Mouse (Mus musculus) thymus, postnatal 25 days (tissue): ENCODE measurements around the gene Tdrd6.

Source experiments
- DNase-seq: peaks from one replicate; pipeline ENCODE4 v3.0.0; 2022

Tdrd6 gene

DNA sequence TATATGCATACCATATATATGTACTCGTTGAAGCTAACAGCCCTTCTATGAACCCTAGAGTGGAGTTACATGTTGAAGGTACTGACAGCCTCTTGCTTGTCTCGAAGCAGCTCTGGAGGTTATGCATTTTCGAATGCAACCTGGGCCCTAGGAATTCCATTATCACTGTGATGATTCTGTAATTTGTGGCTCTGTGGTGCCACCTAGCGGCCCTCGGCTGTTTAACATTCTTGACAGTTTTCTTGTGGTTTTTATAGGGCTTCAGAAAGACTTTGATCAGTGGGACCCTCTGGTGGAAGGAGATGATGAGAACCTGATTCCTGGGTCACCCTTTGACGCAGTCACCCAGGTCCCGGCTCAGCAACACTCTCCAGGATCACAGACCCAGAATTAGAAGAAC is 18.5 kb downstream of the Tdrd6 start:
- DNase-seq = peak; percentile 41

DNA sequence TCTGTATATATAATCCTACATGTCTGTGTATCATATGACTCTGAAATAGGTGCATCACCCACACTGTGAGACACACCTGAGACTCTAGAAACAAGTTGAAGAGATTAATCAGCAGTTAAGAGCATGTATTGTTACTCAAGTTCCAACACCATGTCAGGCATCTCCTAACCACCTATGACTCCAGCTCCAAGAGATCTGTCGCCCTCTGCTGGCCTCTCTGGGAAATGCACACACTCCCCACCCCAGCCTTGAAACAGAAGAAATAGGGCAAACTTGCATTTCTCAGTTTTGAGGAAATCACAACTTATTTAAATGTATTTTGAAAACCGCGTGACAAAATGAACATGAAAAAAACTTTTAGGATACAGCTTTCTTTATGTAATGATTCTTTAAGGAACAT is 23.4 kb downstream of the Tdrd6 start:
- DNase-seq = peak; percentile 67

DNA sequence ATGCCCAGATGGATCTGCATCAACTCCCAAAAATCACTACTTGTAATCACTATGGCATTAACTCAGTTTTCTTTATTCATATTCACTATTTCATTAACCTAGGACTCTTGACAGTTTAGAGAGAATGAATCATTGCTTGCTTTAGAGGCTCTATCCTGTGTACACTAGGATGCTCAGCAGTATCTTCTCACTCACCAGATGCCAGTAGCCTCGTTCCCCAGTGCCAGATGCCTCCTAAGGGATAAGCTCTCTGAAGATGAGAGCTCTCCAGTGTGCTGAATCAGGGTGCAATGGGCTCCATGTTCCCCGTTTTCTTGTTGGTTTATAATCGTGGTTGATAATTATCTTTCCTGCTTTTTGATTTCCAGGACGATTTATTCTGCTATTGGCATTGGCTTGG is 31.4 kb downstream of the Tdrd6 start:
- DNase-seq = no peak

DNA sequence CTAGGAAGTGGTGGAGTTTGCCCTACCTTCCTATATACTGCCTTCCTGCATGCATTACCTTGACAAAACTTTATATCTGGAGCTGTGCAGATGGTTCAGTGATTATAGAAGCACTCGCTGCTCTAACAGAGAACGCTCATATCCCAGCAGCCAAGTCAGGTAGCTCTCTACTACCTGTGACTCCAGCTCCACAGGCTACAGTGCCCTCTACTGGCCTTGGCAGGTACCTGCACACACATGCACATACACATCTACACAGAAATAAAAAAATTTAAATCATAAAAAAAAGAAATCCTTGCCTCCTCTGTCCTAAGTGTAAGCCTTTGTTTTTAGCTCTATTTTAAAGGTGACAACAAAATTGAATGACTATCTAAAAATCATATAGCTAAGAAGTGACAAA is 32.4 kb downstream of the Tdrd6 start:
- DNase-seq = no peak

DNA sequence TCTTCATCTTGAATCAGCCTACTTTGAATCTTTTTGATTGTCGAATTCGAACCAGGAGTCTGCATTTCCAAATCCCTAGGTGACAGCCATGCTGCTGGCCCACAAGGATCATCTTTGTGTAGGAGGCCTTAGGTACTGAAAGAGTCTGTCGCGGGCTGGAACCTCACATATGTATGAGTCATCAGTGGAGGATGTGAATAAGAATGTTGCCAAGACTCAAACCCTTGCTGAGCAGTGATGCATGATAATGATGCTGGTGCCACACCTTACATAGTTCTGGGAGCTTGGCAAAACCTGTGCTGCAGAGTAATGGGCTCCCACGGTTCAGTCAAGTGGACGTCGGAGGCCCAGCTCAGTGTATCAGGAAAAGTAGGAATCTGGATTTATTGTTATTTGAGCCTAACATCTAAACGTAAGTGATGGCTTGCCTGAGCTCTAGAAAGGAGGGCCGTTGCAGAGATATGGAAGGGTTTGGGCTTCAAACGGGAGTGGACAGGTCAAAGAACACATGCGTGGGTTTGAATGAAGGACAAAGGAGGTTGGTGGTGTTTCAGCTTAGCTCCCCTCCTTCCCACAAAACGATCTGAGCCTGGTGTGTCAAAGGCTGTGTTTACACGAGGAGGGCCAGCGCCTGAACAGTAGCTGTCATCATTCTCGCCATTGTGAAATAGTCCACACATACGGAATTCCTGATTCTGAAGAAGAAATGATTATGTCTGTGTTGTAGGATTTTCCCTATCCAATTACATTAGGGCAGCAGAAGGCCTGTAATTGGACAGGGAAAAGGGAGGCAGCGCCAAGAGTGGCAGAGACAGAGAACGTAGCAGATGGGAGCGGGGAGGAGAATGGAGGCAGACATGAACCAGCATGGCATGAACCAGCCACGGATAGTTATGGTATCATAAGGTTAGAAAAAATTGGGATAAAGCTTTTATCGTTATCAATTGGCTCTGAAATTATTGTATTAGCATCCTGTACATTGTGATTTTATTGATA is 37.5 kb downstream of the Tdrd6 start:
- no peak for DNase-seq

DNA sequence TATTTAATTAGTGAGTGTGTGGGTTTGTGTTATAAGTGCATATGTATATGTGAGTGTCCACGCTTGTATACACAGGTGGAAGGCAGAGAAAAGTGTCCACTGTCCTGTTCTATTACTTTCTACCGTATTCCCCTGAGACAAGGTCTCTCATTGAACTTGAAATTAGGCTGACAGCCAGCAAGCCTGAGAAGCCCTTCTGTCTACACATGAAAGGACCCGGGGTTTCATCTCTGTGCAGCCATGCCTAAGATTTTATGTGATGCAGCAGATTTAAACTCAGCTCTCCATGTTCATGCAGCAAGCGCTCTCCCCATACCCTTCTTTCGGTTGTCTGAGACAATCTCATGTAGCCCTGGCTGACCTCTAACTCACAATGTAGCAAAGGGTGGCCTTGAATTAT is 39.6 kb downstream of the Tdrd6 start:
- no peak for DNase-seq

DNA sequence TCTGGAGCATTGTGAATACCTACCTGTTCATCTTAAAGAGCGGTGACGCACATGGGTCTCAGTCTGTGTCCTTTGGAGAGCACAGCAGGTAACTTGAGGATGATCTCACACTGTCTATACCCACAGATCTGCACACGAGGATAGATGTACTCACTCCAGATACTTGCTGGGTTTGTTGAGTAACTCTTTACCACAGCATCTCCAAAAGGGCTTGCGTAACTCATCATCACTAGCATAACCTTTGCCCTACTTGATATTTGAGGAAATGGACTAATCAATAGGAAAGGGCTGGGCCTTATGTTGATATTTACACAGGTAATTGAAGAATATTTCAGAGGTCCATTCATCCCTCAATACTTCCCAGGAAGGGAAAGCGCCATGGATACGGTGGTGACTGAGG is 40.3 kb downstream of the Tdrd6 start:
- DNase-seq = no peak

DNA sequence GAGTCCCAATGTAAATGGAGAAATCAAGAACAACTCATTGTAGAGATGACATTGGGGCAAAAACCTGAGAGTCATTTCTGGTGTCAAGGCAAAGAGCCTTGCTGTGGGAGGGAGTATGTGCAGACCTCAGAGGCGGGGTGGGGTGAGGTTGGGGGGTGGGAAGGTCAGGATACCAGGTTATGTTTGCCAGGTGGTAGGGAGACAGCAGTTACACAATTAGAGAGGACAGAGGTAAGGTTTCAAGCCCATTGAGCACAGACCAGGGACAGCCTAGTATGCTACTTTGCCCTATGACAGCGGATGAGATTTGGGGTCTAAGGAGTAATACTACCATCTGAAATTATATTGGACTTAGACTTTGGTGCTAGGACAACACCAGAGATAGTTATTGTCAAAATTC is 42.8 kb downstream of the Tdrd6 start:
- DNase-seq = no peak

DNA sequence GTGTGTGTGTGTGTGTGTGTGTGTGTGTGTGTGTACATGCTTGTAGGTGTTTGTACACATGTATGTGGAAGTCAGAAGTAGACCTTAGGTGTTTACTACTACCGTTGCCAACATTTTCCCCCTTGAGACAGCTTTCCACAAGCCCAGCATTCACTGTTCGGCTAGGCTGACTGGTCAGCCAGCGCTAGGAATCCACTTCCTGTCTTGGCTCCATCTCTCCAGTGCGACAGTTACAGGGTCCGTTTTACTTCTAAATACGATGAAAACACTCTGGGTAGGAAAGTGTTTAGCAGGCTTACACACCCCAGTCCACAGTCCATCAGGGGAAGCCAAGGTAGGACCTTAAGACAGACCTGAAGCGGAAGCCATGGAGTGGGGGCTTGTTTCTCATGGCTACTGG is 45.3 kb downstream of the Tdrd6 start:
- no peak for DNase-seq

DNA sequence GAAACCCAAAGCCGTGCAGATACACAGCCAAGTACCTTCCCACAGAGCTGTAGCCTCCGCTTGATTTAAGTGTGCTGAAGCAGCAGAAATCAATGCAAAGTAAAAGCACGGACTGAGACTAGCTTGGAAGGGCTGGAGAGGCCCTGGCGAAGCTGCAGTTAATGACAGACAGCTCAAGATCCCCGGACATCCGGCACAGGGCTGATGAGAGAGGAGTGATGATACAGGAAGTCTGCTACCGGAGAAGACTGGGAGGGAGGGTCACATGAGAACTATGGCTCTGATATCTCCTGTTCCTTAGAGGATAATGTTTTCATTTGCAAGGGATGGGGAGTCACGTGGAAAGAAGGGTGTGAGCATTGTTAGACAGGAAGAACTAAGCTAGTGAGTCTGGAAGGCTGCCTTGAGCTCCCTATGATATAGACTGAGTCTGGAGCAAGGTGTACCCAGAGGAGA is 49.1 kb downstream of the Tdrd6 start:
- no peak for DNase-seq

DNA sequence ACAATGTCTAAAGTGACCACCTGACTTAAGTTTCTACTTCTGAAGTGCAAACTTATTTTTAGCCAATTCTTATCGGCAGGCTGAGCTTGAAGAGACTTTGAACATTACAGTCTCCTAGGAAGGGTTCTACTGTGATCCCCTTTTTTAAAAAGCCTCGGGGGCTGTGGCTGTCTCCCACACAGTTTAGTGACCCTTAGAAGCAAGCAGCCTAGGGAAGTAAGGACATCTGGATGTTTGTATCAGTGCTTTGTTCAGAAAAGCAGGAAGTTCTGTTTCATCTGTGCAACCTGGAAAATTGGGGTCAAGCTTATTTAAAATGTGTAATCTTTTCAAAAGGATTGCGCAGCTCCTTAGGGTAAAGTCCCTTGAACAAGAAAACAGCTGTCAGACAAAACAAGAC is 49.6 kb downstream of the Tdrd6 start:
- no peak for DNase-seq

DNA sequence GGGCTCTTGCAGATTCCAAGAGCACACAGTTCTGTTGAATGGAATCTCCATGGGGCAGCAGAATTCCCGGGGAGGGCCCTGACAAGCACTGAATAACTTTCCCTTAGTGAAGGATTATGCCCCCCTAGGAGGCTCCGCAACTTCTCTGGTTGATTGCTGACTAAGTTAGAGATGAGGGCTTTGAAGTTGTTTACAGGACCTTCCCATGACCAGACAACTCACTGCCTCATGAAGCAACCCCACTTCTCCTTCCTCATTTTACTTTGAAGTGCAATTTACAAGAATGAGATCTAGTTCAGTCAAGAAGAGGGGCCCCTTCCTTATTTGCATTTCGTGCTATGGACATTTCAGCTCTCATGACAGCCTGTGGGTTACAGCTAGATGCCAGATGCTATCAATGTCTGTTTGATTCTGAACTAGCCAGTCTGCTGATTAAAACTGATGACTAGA is 56.5 kb downstream of the Tdrd6 start:
- no peak for DNase-seq

DNA sequence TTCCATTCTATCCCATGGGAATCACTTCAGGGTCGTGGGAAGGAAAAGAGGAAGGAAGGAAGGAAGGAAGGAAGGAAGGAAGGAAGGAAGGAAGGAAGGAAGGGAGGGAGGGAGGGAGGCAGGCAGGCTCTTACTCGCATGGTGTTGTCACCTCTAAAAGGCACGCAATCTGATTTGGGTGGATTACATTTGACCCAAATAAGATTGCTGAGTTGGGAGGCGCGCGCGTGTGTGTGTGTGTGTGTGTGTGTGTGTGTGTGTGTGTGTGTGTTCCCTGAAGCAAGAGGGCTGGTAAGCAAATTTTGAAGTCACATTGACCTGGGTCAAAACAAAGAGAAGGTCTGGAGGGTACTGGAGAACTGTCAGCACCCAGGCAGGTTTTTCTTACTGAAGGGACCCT is 60.8 kb downstream of the Tdrd6 start:
- DNase-seq = no peak

DNA sequence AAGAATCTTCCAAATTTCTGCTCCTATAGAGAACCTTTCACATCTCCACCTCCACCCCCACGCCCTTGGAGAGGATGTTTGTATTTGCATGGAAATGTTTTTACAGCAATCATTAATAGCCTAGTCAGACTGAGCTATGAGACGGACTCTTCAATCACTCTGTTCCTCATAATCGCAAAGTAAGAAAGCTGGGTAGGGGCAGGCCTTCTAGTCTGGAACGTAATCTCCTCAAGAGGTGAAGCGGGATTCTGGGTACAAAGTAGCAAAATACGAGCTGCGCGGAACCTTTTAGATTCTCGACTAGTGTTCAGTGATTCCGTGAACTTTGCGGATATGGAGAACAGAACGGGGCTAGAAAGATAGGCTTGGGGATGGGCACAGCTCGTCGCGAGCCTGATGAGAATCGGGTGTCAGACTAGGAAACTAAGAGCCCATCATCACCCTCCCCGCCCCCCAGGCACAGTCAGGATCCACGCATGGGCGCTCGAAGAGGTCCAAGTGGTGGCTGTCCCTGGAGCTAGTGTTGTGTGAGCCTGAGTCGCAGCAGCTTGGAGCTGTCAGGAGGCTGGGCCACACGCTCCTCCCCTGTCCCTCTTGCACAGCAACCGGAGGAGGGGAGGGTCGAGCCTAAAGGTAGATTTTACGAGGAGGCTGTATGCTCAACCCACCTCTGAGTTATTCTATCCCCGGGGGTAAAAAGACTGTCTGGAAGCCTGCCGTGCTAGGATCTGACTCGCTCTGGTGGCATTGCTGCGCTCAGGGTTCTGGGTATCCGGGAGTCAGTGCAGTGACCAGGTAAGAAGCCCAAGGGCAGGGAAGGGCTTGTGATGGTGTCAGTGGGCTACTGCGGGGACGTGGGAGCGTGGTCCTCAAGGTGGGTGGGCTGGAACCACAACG is 61.9 kb downstream of the Tdrd6 start, which contains the start of gene Pla2g7:
Gene Pla2g7 (plus strand): TSS at position 107 of the 897 bp plus-strand sequence.
- no peak for DNase-seq

DNA sequence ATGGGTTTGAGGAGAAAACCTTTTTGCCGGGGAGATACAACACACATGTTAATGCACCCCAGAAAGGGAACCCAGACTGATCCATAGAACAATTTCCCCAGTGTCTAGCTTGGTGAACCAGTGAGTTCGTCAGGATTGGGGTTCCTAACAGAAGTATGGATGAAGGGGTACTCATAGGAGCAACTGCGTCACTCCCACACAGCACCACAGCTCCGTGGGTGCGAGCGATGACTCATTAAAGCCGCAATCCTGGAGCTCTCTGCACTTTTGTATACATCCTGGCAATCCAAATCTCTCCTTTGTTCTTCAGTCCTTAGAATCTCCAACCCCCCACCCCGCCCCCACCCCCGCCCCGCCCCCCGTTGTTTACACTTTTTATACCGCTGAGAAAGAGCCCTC is 62.5 kb downstream of the Tdrd6 start:
- DNase-seq = no peak
